Mouse (Mus musculus) erythroblast, adult 5-6 weeks (primary cell): ENCODE data around the gene Coil. TPM values are rescaled to one million over a fixed set of nuclear protein-coding genes. Genes with fewer than 3 reads are reported as not detected.
"Not testable (repeated sequence)": the region's sequence is repeated elsewhere in the genome, so short reads cannot be mapped to it uniquely, and the experiment has no call there.

Experiments used
- ATAC-seq: replicated peaks from 2 replicates; pipeline ENCODE4 v1.8.0; 2016; ENCODE audit warnings: moderate number of reproducible peaks, mild to moderate bottlenecking, moderate TSS enrichment, inconsistent platforms; ENCODE audit not compliant: poor library complexity, low FRiP score, severe bottlenecking
- total RNA-seq, 2 experiments: library from RNA; stranded (forward) in 1 of 2; stranded (reverse) in 1 of 2; fragments of 150-400 nt in 1 of 2; fragments of 200-764, 138-1000 nt in 1 of 2; gene quantifications; 2 replicates each; pipeline versions ENCODE4 v1.2.3 to v1.2.4; 2015 to 2017; ENCODE audit warnings: low replicate concordance in 2 of 2

Gene Coil
- total RNA-seq, 2 experiments from 2014 or later, result 1.3 to 6.3 TPM

- ATAC-seq, result no peak
Observed at GRCm38 (mm10) chr11:89031189-89031588, 61.1 kb downstream of the Coil start.

- no peak for ATAC-seq
Observed at GRCm38 (mm10) chr11:89034592-89034991, 64.5 kb downstream of the Coil start.

- ATAC-seq, result no peak
Observed at GRCm38 (mm10) chr11:89035552-89035951, 65.5 kb downstream of the Coil start.

GRCm38 (mm10) chr11:89038496-89038895 lies 68.4 kb downstream of the Coil start:
- ATAC-seq, result no peak

GRCm38 (mm10) chr11:89039325-89039724 lies 69.3 kb downstream of the Coil start:
- ATAC-seq, result peak; percentile 86

- ATAC-seq, result not testable (repeated sequence)
Observed at GRCm38 (mm10) chr11:89041073-89041472, 71.0 kb downstream of the Coil start.

Other genes with a start within 250 kb of the Coil start
- gene Akap1, start 105.7 kb upstream of the Coil start, total RNA-seq (2015; ENCODE audit: low replicate concordance), result 1.0 and 3.7 TPM in 2 replicates
- gene Akap1, start 105.7 kb upstream of the Coil start, total RNA-seq (2017; ENCODE audit: low replicate concordance), result 0.98 and 3.7 TPM in 2 replicates
- 15.0 and 15.2 TPM in 2 replicates for gene Scpep1, start 14.8 kb upstream of the Coil start, total RNA-seq (2015; ENCODE audit: low replicate concordance)
- gene Scpep1, start 14.8 kb upstream of the Coil start, total RNA-seq (2017; ENCODE audit: low replicate concordance), result 4.6 and 8.6 TPM in 2 replicates
- gene Elobl, start 3.3 kb upstream of the Coil start, total RNA-seq (2015; ENCODE audit: low replicate concordance), result not detected in 2 replicates
- gene Elobl, start 3.3 kb upstream of the Coil start, total RNA-seq (2017; ENCODE audit: low replicate concordance), result not detected in 2 replicates
- 19.8 and 24.2 TPM in 2 replicates for gene Trim25, start 29.1 kb downstream of the Coil start, total RNA-seq (2015; ENCODE audit: low replicate concordance)
- 16.4 and 20.5 TPM in 2 replicates for gene Trim25, start 29.1 kb downstream of the Coil start, total RNA-seq (2017; ENCODE audit: low replicate concordance)
- not detected in 2 replicates for gene Dgke, start 96.6 kb downstream of the Coil start, total RNA-seq (2015; ENCODE audit: low replicate concordance)
- gene Dgke, start 96.6 kb downstream of the Coil start, total RNA-seq (2017; ENCODE audit: low replicate concordance), result 0.70 and 1.8 TPM in 2 replicates
- not detected in 2 replicates for gene Gm525, start 103.6 kb downstream of the Coil start, total RNA-seq (2015; ENCODE audit: low replicate concordance)
- not detected in 2 replicates for gene Gm525, start 103.6 kb downstream of the Coil start, total RNA-seq (2017; ENCODE audit: low replicate concordance)